Mouse (Mus musculus) hindbrain, embryonic 10.5 days (tissue): ENCODE data around the gene Stxbp6. TPM values are rescaled to one million over a fixed set of nuclear protein-coding genes. Genes with fewer than 3 reads are reported as not detected.

Experiments
- DNase-seq: peaks from one replicate; pipeline ENCODE4 v3.0.0-alpha.2; 2017; ENCODE audit warnings: low spot score
- H3K27ac ChIP-seq: fragments of 300-500 bp; sonication (generic); 2 replicates; pipeline ENCODE4 v1.5.1; 2016; ENCODE audit warnings: mild to moderate bottlenecking, moderate library complexity
- H3K27me3 ChIP-seq: fragments of 300-500 bp; sonication (generic); 2 replicates; pipeline ENCODE4 v1.6.1; 2016; ENCODE audit warnings: mild to moderate bottlenecking; ENCODE audit not compliant: poor library complexity, insufficient read depth, severe bottlenecking
- H3K36me3 ChIP-seq: fragments of 300-500 bp; sonication (generic); 2 replicates; pipeline ENCODE4 v1.6.1; 2016; ENCODE audit warnings: mild to moderate bottlenecking, moderate library complexity
- H3K4me1 ChIP-seq: fragments of 300-500 bp; sonication (generic); replicated peaks from 2 replicates; pipeline ENCODE4 v1.6.1; 2016; ENCODE audit warnings: mild to moderate bottlenecking
- H3K4me3 ChIP-seq: fragments of 300-500 bp; sonication (generic); 2 replicates; pipeline ENCODE4 v1.5.1; 2016; ENCODE audit warnings: mild to moderate bottlenecking, moderate library complexity
- H3K9me3 ChIP-seq: fragments of 300-500 bp; sonication (generic); 2 replicates; pipeline ENCODE4 v1.6.1; 2016; ENCODE audit warnings: mild to moderate bottlenecking, moderate library complexity
- WGBS: fragments of 180-500 bp; shearing (Covaris S2); methylation state at CpG from one replicate; pipeline ENCODE4 v1.1.7; 2016; 5-methylcytosine and 5-hydroxymethylcytosine counted together
- polyA plus RNA-seq: library from polyadenylated mRNA; unstranded; fragments of >200 nt; fragmentation: Nextera tagmentation; extraction: Ambion mirVana; gene quantifications from 2 replicates; pipeline ENCODE4 v1.2.1, GENCODE M21; 2016

The Stxbp6 gene
- polyA plus RNA-seq, 1 experiment from 2014 or later: 14.9 TPM

GRCm38 (mm10) chr12:44923273-44923672 lies 151.2 kb downstream of the Stxbp6 start:
- WGBS: 91% methylated on average over 3 of the region's 3 CpGs
- Histone ChIP-seq H3K27me3 (no peaks in the 10 kb centered on the region), H3K27ac (no peak overlapping the region), H3K4me3 (no peak overlapping the region), H3K36me3 (no peaks in the 10 kb centered on the region), H3K4me1 (peaks cover 8% of the 10 kb centered on the region), H3K9me3 (no peaks in the 10 kb centered on the region)
- no peak for DNase-seq

DNA sequence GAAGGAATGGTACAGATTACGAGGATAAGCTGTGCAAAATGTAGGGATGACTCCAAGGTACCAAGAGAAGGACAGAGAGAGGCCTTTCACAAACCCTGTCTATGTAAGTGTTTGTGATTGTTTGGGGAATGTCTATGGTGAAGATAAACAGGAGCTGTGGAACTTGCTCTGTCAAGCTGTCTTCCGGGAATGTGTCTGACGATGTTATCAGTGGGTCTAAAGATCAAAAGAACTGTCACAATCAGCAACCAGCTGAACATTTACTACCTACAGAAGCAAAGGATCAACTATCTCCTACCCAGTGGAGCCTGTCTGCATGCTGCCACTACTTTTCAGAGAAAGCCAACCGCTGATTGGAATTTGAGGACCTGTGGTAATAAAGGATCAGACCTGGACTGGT lies 152.3 kb downstream of the Stxbp6 start:
- Histone ChIP-seq H3K4me3 (no peak overlapping the region), H3K36me3 (no peaks in the 10 kb centered on the region), H3K27ac (no peak overlapping the region), H3K27me3 (no peaks in the 10 kb centered on the region), H3K9me3 (no peaks in the 10 kb centered on the region), H3K4me1 (peaks cover 4% of the 10 kb centered on the region)
- no peak for DNase-seq
- 77% methylated on average over 4 of the region's 4 CpGs for WGBS

DNA sequence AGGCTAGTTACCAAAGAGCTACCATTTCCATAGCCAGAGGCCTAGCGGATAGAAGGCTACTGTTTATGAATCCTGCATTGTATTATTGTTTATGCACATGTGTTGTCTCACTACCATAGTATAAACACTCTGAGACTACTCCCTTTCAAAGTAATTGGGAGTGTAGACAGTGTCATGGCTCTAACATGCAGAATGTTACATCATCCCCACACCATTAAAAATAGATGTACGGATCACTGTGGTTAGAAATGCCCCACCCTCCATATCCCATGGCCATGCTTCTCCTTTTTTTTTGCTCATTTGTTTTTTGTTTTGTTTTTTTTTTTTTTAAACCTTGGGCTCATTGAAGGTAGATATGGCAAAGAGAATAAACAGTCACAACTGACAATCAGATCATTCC lies 154.9 kb downstream of the Stxbp6 start:
- WGBS: 89% methylated on average over 2 of the region's 2 CpGs
- Histone ChIP-seq H3K27me3 (no peaks in the 10 kb centered on the region), H3K27ac (no peak overlapping the region), H3K9me3 (no peaks in the 10 kb centered on the region), H3K4me1 (no peaks in the 10 kb centered on the region), H3K4me3 (no peak overlapping the region), H3K36me3 (no peaks in the 10 kb centered on the region)
- no peak for DNase-seq

DNA sequence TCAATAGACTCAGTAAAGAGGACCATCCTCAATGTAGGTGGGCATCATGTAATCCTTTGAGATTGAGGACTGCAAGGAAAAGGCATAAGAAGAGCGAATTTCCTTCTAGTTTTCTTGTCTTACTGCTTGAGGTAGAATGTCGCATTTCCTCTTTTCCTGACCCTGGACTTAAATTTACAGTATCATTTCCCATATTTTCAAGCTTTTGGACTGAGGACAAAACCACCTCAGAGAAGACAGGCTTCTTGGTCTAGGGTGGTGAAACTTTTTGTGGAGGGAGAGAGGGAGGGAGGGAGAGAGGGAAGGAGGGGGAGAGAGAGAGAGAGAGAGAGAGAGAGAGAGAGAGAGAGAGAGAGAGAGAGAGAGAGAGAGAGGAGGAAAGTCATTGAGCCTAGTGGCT lies 155.6 kb downstream of the Stxbp6 start:
- Histone ChIP-seq H3K27me3 (no peaks in the 10 kb centered on the region), H3K36me3 (no peaks in the 10 kb centered on the region), H3K4me3 (no peak overlapping the region), H3K4me1 (no peaks in the 10 kb centered on the region), H3K9me3 (no peaks in the 10 kb centered on the region), H3K27ac (no peak overlapping the region)
- 87% methylated on average over 2 of the region's 2 CpGs for WGBS
- no peak for DNase-seq

GRCm38 (mm10) chr12:44913854-44914253 lies 160.7 kb downstream of the Stxbp6 start:
- no peak for DNase-seq
- Histone ChIP-seq H3K4me1 (no peaks in the 10 kb centered on the region), H3K36me3 (no peaks in the 10 kb centered on the region), H3K27ac (no peak overlapping the region), H3K27me3 (no peaks in the 10 kb centered on the region), H3K9me3 (no peaks in the 10 kb centered on the region), H3K4me3 (no peak overlapping the region)
- WGBS: 89% methylated on average over 4 of the region's 4 CpGs

DNA sequence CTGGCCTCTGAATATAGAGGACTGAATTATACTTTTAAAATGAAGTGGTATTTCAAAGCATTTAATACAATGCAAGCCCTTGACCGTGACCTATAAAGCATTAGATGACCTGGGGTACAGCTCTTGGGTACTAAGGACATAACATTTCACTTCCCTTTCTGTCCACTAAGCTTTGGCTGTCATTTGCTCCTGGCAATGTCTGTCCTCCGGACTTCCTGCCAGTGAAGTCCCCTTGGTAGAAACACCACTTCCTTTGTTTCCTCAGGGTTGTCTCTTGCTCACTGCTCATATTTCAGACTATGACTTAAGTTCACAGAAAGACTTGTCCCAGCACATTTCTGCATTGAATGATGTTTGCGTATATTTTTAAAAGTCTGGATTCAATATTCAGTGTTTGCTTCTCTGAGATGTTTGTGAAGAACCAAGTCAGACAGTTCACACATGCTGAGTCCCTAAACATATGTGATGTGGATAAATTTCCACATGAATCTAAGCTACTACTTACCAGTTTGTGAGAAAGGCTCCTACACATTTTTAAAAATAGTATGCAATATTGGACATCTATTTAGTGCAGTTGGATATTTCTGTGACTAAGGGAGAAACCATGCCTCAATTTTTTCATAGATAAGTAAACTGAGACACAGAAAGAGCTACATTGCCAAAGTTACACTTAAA lies 166.3 kb downstream of the Stxbp6 start:
- no peak overlapping the region for H3K27ac ChIP-seq
- H3K4me1 ChIP-seq: no peaks in the 10 kb centered on the region
- H3K27me3 ChIP-seq: no peaks in the 10 kb centered on the region
- no peaks in the 10 kb centered on the region for H3K36me3 ChIP-seq
- H3K9me3 ChIP-seq: no peaks in the 10 kb centered on the region
- no peak for DNase-seq
- WGBS: 76% methylated on average over 3 of the region's 3 CpGs
- H3K4me3 ChIP-seq: no peak overlapping the region

- 93% methylated on average over 2 of the region's 2 CpGs for WGBS
- no peaks in the 10 kb centered on the region for H3K9me3 ChIP-seq
- no peak for DNase-seq
Measured at GRCm38 (mm10) chr12:44906001-44906400, 168.5 kb downstream of the Stxbp6 start.

GRCm38 (mm10) chr12:44903205-44903732 lies 171.2 kb downstream of the Stxbp6 start:
- 74% methylated on average over 1 of the region's 1 CpGs for WGBS

More at GRCm38 (mm10) chr12:44906001-44906400, 168.5 kb downstream of the Stxbp6 start:
- H3K4me1 ChIP-seq: no peaks in the 10 kb centered on the region
- no peaks in the 10 kb centered on the region for H3K27me3 ChIP-seq
- H3K36me3 ChIP-seq: no peaks in the 10 kb centered on the region
- no peak overlapping the region for H3K4me3 ChIP-seq
- no peak overlapping the region for H3K27ac ChIP-seq

GRCm38 (mm10) chr12:44899173-44899870 lies 175.2 kb downstream of the Stxbp6 start:
- no peak for DNase-seq
- Histone ChIP-seq H3K36me3 (no peaks in the 10 kb centered on the region), H3K9me3 (no peaks in the 10 kb centered on the region), H3K4me3 (no peak overlapping the region), H3K27me3 (no peaks in the 10 kb centered on the region), H3K27ac (no peak overlapping the region), H3K4me1 (0 out of 2 replicates have a peak, but pooled peaks cover 3% of the 10 kb centered on the region)
- 91% methylated on average over 5 of the region's 5 CpGs for WGBS

More at GRCm38 (mm10) chr12:44903205-44903732, 171.2 kb downstream of the Stxbp6 start:
- Histone ChIP-seq H3K4me1 (no peaks in the 10 kb centered on the region), H3K4me3 (no peak overlapping the region), H3K27ac (no peak overlapping the region), H3K36me3 (no peaks in the 10 kb centered on the region), H3K27me3 (no peaks in the 10 kb centered on the region), H3K9me3 (no peaks in the 10 kb centered on the region)
- no peak for DNase-seq

DNA sequence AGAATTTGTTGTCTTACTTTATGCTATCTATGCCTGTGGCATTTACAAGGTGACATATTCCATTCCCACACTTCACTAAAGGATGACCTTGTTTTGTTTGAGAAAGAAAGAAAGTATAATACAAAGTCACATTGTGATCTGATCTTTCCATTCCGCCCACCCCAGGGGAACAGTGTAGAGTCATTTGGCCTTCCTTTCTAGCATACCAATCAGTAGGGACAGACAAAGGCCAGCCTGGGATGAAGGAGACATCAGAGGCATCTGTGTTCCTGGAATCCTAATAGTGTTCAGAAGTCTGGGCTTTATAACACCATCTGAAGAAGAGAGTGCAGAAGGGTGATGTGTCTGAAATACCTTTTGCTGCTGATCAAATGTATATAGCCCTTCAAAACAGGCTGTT lies 178.0 kb downstream of the Stxbp6 start:
- DNase-seq: no peak
- H3K9me3 ChIP-seq: no peaks in the 10 kb centered on the region
- H3K4me1 ChIP-seq: 0 out of 2 replicates have a peak, but pooled peaks cover 3% of the 10 kb centered on the region
- H3K4me3 ChIP-seq: no peak overlapping the region
- H3K27me3 ChIP-seq: no peaks in the 10 kb centered on the region
- WGBS: 69% methylated on average over 1 of the region's 1 CpGs
- no peak overlapping the region for H3K27ac ChIP-seq
- no peaks in the 10 kb centered on the region for H3K36me3 ChIP-seq

GRCm38 (mm10) chr12:44889677-44890393 lies 184.7 kb downstream of the Stxbp6 start:
- 90% methylated on average over 6 of the region's 6 CpGs for WGBS
- H3K27ac ChIP-seq: no peak overlapping the region
- H3K9me3 ChIP-seq: no peaks in the 10 kb centered on the region
- H3K4me3 ChIP-seq: no peak overlapping the region
- H3K27me3 ChIP-seq: no peaks in the 10 kb centered on the region
- 0 out of 2 replicates have a peak, but pooled peaks cover 3% of the 10 kb centered on the region for H3K4me1 ChIP-seq
- H3K36me3 ChIP-seq: no peaks in the 10 kb centered on the region
- no peak for DNase-seq

- no peak for DNase-seq
- no peak overlapping the region for H3K27ac ChIP-seq
- 27% methylated on average over 3 of the region's 3 CpGs for WGBS
Measured at GRCm38 (mm10) chr12:44886826-44887225, 187.7 kb downstream of the Stxbp6 start.

GRCm38 (mm10) chr12:44872697-44873096 lies 201.8 kb downstream of the Stxbp6 start:
- H3K4me3 ChIP-seq: no peak overlapping the region
- no peak overlapping the region for H3K27ac ChIP-seq
- WGBS: 85% methylated on average over 2 of the region's 2 CpGs
- H3K27me3 ChIP-seq: no peaks in the 10 kb centered on the region
- no peaks in the 10 kb centered on the region for H3K36me3 ChIP-seq
- no peaks in the 10 kb centered on the region for H3K4me1 ChIP-seq
- no peak for DNase-seq
- H3K9me3 ChIP-seq: no peaks in the 10 kb centered on the region

More at GRCm38 (mm10) chr12:44886826-44887225, 187.7 kb downstream of the Stxbp6 start:
- no peaks in the 10 kb centered on the region for H3K36me3 ChIP-seq
- H3K4me3 ChIP-seq: no peak overlapping the region
- H3K27me3 ChIP-seq: no peaks in the 10 kb centered on the region
- H3K9me3 ChIP-seq: no peaks in the 10 kb centered on the region
- 0 out of 2 replicates have a peak, but pooled peaks cover 3% of the 10 kb centered on the region for H3K4me1 ChIP-seq
